Mouse (Mus musculus): ENCODE measurements around the gene Brms1l.

GRCm38 (mm10) chr12:55917020-55917419 is 80.9 kb downstream of the Brms1l start:
- TF ChIP-seq CTCF (IDR thresholded peaks at IDR 0.05; ENCODE audit: control insufficient read depth, insufficient read depth, low read length) (no peak), POLR2A (IDR thresholded peaks at IDR 0.05; ENCODE audit: borderline replicate concordance, control insufficient read depth, low read depth, low read length) (no peak)

Measured in bone marrow, adult 2 months (tissue).